Mouse (Mus musculus) layer of hippocampus, adult 2 months (tissue): Measurements from ENCODE around the gene Slc51b. TPM values are rescaled to one million over a fixed set of nuclear protein-coding genes. Genes with fewer than 3 reads are reported as not detected.
A peak's percentile ranks its signal among the peaks of the same experiment; 100 is the strongest.

Source experiments
- DNase-seq, 2 experiments: peaks; one replicate each; pipeline ENCODE4 v3.0.0; 2022; ENCODE audit warnings: low spot score in 2 of 2
- H3K27ac ChIP-seq: fragments of 200-600 bp; 2 replicates; pipeline ENCODE4 v1.8.1; 2022
- H3K4me3 ChIP-seq: fragments of 200-600 bp; 2 replicates; pipeline ENCODE4 v1.8.1; 2022; ENCODE audit warnings: mild to moderate bottlenecking
- CTCF ChIP-seq: fragments of 200-600 bp; conservative IDR thresholded peaks from 2 replicates; pipeline ENCODE4 v1.8.1; 2022; ENCODE audit warnings: antibody characterized with exemption, mild to moderate bottlenecking, moderate library complexity
- long read RNA-seq, 2 experiments: library from polyadenylated mRNA; stranded (forward); transcript quantifications; one replicate each; pipeline ENCODE4 v2.0.0; 2021; ENCODE audit warnings: borderline mapping rate in 2 of 2
- total RNA-seq, 2 experiments: library from RNA; stranded (reverse); gene quantifications; 2 replicates each; pipeline ENCODE4 v1.2.3; 2021

The Slc51b gene
- not detected for total RNA-seq
- long read RNA-seq, experiment 1, result 0 reads
- long read RNA-seq, experiment 2, result 0 reads

- DNase-seq, result no peak
- no peak for TF ChIP-seq CTCF
- Histone ChIP-seq H3K27ac (no peak within 1 kb of the TSS), H3K4me3 (no peak within 1 kb of the TSS)
Observed at GRCm38 (mm10) chr9:65422760-65423501, at the start of gene Slc51b. Gene Slc51b (minus strand): TSS chr9:65422955.

GRCm38 (mm10) chr9:65467686-65468085 is 44.9 kb upstream of the Slc51b start:
- DNase-seq, result no peak
- no peak overlapping the region for H3K27ac ChIP-seq
- no peak for TF ChIP-seq CTCF
- no peak overlapping the region for H3K4me3 ChIP-seq

GRCm38 (mm10) chr9:65465241-65465640 is 42.5 kb upstream of the Slc51b start:
- no peak for DNase-seq
- no peak for TF ChIP-seq CTCF
- Histone ChIP-seq H3K4me3 (no peak overlapping the region), H3K27ac (no peak overlapping the region)

GRCm38 (mm10) chr9:65464161-65464560 is 41.4 kb upstream of the Slc51b start:
- H3K27ac ChIP-seq, result no peak overlapping the region
- H3K4me3 ChIP-seq, result no peak overlapping the region
- no peak for TF ChIP-seq CTCF
- DNase-seq, result peak in 1 of 2 experiments; percentile 22

GRCm38 (mm10) chr9:65462544-65462943 is 39.8 kb upstream of the Slc51b start:
- Histone ChIP-seq H3K4me3 (no peak overlapping the region), H3K27ac (no peak overlapping the region)
- TF ChIP-seq CTCF, result no peak
- no peak for DNase-seq

GRCm38 (mm10) chr9:65460732-65461442 is 38.1 kb upstream of the Slc51b start, which contains the start of gene Spg21:
Gene Spg21 (plus strand): TSS chr9:65460947.
- Histone ChIP-seq H3K4me3 (peak within 1 kb of the TSS; percentile 70), H3K27ac (peak within 1 kb of the TSS; percentile 93)
- peak; percentile 95 to 97 for DNase-seq
- TF ChIP-seq CTCF, result no peak

- peak overlapping the region; percentile 70 for H3K4me3 ChIP-seq
- peak overlapping the region; percentile 93 for H3K27ac ChIP-seq
- TF ChIP-seq CTCF, result no peak
- DNase-seq, result no peak
Observed at GRCm38 (mm10) chr9:65460198-65460597, 37.4 kb upstream of the Slc51b start.

- no peak for DNase-seq
- no peak overlapping the region for H3K27ac ChIP-seq
- no peak for TF ChIP-seq CTCF
- H3K4me3 ChIP-seq, result no peak overlapping the region
Observed at GRCm38 (mm10) chr9:65458975-65459374, 36.2 kb upstream of the Slc51b start.

GRCm38 (mm10) chr9:65447951-65448350 is 25.2 kb upstream of the Slc51b start:
- no peak for TF ChIP-seq CTCF
- Histone ChIP-seq H3K27ac (no peak overlapping the region), H3K4me3 (no peak overlapping the region)
- DNase-seq, result no peak

- Histone ChIP-seq H3K27ac (no peak overlapping the region), H3K4me3 (no peak overlapping the region)
- DNase-seq, result no peak
- TF ChIP-seq CTCF, result peak; percentile 58
Observed at GRCm38 (mm10) chr9:65444692-65445091, 21.9 kb upstream of the Slc51b start.

- no peak for TF ChIP-seq CTCF
- peak within 1 kb of the TSS; percentile 86 for H3K4me3 ChIP-seq
- peak; percentile 91 to 93 for DNase-seq
- H3K27ac ChIP-seq, result peak within 1 kb of the TSS; percentile 88
Observed at GRCm38 (mm10) chr9:65435671-65436301, 13.0 kb upstream of the Slc51b start, which contains the start of gene Mtfmt. Gene Mtfmt (plus strand): TSS chr9:65435782.

GRCm38 (mm10) chr9:65435211-65435610 is 12.5 kb upstream of the Slc51b start:
- no peak for TF ChIP-seq CTCF
- 0 out of 2 replicates have a peak overlapping the region, but pooled peaks have one; percentile 88 for H3K27ac ChIP-seq
- no peak for DNase-seq
- H3K4me3 ChIP-seq, result peak overlapping the region; percentile 86; the same call in 1 of the 2 replicates

- no peak for DNase-seq
- H3K27ac ChIP-seq, result no peak overlapping the region
- no peak overlapping the region for H3K4me3 ChIP-seq
- peak; percentile 73 for TF ChIP-seq CTCF
Observed at GRCm38 (mm10) chr9:65434140-65434539, 11.4 kb upstream of the Slc51b start.
